Mouse (Mus musculus) liver, postnatal 0 days (tissue): Measurements from ENCODE around the gene Usp6nl.

ENCODE experiments used
- CTCF ChIP-seq: sonication (generic); IDR thresholded peaks from 2 replicates; pipeline ENCODE4 v1.5.1; 2016; ENCODE audit warnings: antibody characterized with exemption, low read depth
- EP300 ChIP-seq: IDR thresholded peaks from 2 replicates; pipeline ENCODE4 v1.6.1; 2016; ENCODE audit warnings: antibody characterized with exemption, low read depth, mild to moderate bottlenecking

GRCm38 (mm10) chr2:6379731-6380212 is 57.3 kb downstream of the Usp6nl start:
- TF ChIP-seq CTCF (no peak), EP300 (no peak)
